Mouse (Mus musculus) thymus, adult 2 months (tissue): Measurements from ENCODE around the gene Aox4. TPM values are rescaled to one million over a fixed set of nuclear protein-coding genes. Genes with fewer than 3 reads are reported as not detected.

Source experiments
- DNase-seq: peaks from one replicate; pipeline ENCODE4 v3.0.0; 2021
- H3K27ac ChIP-seq: fragments of 200-500 bp; 2 replicates; pipeline ENCODE4 v1.5.1; 2012; ENCODE audit warnings: low read length, control low read depth; ENCODE audit not compliant: control insufficient read depth, insufficient read depth
- H3K27me3 ChIP-seq: fragments of 200-500 bp; 2 replicates; pipeline ENCODE4 v1.6.1; 2012; ENCODE audit warnings: mild to moderate bottlenecking, low read length, moderate library complexity, mixed read lengths; ENCODE audit not compliant: control insufficient read depth, insufficient read depth
- H3K36me3 ChIP-seq: fragments of 200-500 bp; 2 replicates; pipeline ENCODE4 v1.6.1; 2012; ENCODE audit warnings: mild to moderate bottlenecking, low read length, moderate library complexity; ENCODE audit not compliant: control insufficient read depth, insufficient read depth
- H3K4me1 ChIP-seq: fragments of 200-500 bp; replicated peaks from 2 replicates; pipeline ENCODE4 v1.6.1; 2012; ENCODE audit warnings: low read length; ENCODE audit not compliant: control insufficient read depth, insufficient read depth
- H3K4me3 ChIP-seq: fragments of 200-500 bp; 2 replicates; pipeline ENCODE4 v1.5.1; 2012; ENCODE audit warnings: mild to moderate bottlenecking, low read length, control low read depth, moderate library complexity; ENCODE audit not compliant: control insufficient read depth, insufficient read depth
- CTCF ChIP-seq: fragments of 200-500 bp; IDR thresholded peaks from 2 replicates; pipeline ENCODE4 v1.5.1; 2012; ENCODE audit warnings: mild to moderate bottlenecking, control low read depth, low read length, moderate library complexity, borderline replicate concordance; ENCODE audit not compliant: control insufficient read depth, poor library complexity, insufficient read depth; ENCODE audit errors: extremely low read depth
- POLR2A ChIP-seq: fragments of 200-500 bp; IDR thresholded peaks from 2 replicates; pipeline ENCODE4 v1.6.1; 2012; ENCODE audit warnings: mild to moderate bottlenecking, low read length, control low read depth, moderate library complexity; ENCODE audit not compliant: control insufficient read depth, poor library complexity, insufficient read depth; ENCODE audit errors: extremely low read depth
- WGBS: fragments of 180-500 bp; shearing (Covaris S2); methylation state at CpG from one replicate; pipeline ENCODE4 v1.1.7; 2018; 5-methylcytosine and 5-hydroxymethylcytosine counted together
- polyA plus RNA-seq: library from polyadenylated mRNA; depleted of rRNA; stranded (reverse); fragments of >200 nt; gene quantifications from 2 replicates; pipeline ENCODE4 v1.2.3, GENCODE M21; 2012

The Aox4 gene
- polyA plus RNA-seq, 1 experiment, result 0.43 TPM

- no peak for TF ChIP-seq CTCF
- no peak for TF ChIP-seq POLR2A
- H3K4me3 ChIP-seq, result no peak overlapping the region
- no peaks in the 10 kb centered on the region for H3K27me3 ChIP-seq
- H3K36me3 ChIP-seq, result no peaks in the 10 kb centered on the region
- WGBS, result 96% methylated on average over 9 of the region's 9 CpGs
- DNase-seq, result no peak
- no peaks in the 10 kb centered on the region; the same call in 1 of the 2 replicates for H3K4me1 ChIP-seq
- no peak overlapping the region for H3K27ac ChIP-seq
These were observed 28.8 kb downstream of the Aox4 start for GRCm38 (mm10) chr1:58238961-58239360.

DNA sequence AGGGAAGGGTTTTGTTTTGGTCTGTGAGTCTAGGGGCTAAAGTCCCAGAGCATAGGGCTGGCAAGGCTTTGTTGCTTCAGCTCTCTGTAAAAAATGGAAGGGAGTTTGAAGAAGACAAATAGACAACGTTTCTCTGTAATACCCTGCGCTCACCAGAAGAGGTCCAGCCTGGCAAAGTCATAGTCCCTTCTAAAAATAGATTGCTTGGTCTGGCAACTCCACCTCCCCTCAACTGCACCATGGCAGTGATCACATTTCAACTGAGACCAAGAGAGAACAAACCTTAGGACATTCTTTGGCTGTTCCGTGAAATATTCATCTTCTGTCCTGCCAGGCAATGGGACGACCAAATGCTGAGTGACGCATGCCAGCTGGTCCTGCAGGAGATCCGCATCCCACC, 30.1 kb downstream of the Aox4 start:
- H3K4me3 ChIP-seq, result no peak overlapping the region
- 72% methylated on average over 6 of the region's 6 CpGs for WGBS
- DNase-seq, result no peak
- no peaks in the 10 kb centered on the region; the same call in 1 of the 2 replicates for H3K4me1 ChIP-seq
- no peaks in the 10 kb centered on the region for H3K27me3 ChIP-seq
- H3K36me3 ChIP-seq, result no peaks in the 10 kb centered on the region
- TF ChIP-seq CTCF, result no peak
- no peak for TF ChIP-seq POLR2A
- H3K27ac ChIP-seq, result no peak overlapping the region

GRCm38 (mm10) chr1:58244487-58244886, 34.3 kb downstream of the Aox4 start:
- TF ChIP-seq POLR2A (no peak), CTCF (no peak)
- no peak overlapping the region for H3K4me3 ChIP-seq
- H3K4me1 ChIP-seq, result no peaks in the 10 kb centered on the region
- DNase-seq, result no peak
- H3K27ac ChIP-seq, result no peak overlapping the region
- H3K27me3 ChIP-seq, result no peaks in the 10 kb centered on the region
- 20% methylated on average over 3 of the region's 3 CpGs for WGBS
- H3K36me3 ChIP-seq, result no peaks in the 10 kb centered on the region

DNA sequence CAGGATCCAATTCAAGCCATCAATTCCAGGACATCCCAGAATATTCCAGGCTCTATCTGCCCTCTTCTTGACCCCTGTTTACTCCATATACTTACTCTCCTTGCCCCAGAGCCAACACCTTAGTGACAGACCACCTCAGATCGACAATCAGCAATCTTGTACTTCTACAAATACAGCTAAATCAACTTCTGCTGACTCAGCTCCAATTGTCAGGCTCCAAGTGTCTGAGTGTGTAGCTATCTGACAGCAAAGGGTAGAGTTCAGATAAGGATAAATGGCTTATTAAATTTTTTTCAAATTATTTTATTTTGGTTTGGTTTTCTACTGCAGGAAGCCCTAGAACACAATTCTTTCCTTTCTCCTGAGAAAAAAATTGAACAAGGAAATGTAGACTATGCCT, 38.3 kb downstream of the Aox4 start:
- no peak for TF ChIP-seq POLR2A
- no peak for TF ChIP-seq CTCF
- no peak for DNase-seq
- no peaks in the 10 kb centered on the region for H3K4me1 ChIP-seq
- H3K4me3 ChIP-seq, result no peak overlapping the region
- no peaks in the 10 kb centered on the region for H3K36me3 ChIP-seq
- H3K27me3 ChIP-seq, result no peaks in the 10 kb centered on the region
- H3K27ac ChIP-seq, result no peak overlapping the region
- WGBS, result 73% methylated on average over 1 of the region's 1 CpGs

- Histone ChIP-seq H3K36me3 (no peaks in the 10 kb centered on the region), H3K4me3 (no peak overlapping the region), H3K4me1 (no peaks in the 10 kb centered on the region), H3K27ac (no peak overlapping the region), H3K27me3 (no peaks in the 10 kb centered on the region)
- 84% methylated on average over 11 of the region's 11 CpGs for WGBS
- no peak for DNase-seq
- TF ChIP-seq CTCF, result no peak
- no peak for TF ChIP-seq POLR2A
These were observed 43.3 kb downstream of the Aox4 start for GRCm38 (mm10) chr1:58253466-58253865.

DNA sequence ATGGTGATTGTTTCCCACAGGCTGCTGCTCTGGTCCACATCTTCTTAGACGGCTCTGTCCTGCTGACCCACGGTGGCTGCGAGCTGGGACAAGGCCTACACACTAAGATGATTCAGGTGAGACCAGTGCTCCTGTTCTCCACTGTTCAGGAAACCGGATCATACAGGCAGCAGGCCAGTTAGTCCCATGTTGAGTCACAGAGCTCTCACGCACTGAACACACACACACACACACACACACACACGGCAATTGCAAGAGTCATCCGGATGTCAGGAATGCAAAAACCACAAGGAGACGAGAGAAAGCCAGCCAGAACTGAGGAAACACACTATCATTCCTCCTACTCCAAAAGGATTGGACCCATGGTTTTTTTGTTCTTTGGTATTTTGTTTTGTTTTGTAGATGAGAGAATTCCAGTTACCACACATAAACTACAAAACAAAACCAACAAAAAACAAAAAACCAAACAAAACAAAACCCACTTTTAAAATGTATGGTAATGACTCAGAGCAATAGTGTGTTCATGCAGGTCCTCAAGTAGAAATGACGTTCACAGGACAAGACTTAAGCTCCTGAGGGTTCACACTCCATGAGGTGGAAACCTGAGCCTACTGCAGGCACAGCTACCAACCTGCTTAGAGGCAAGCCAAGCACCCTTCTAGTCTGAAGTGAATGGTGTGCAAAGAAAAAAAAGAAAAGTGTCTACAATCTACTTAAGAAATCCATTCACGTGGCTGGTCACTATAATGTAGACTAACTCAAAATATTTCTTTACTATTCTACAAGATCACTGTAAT, 47.2 kb downstream of the Aox4 start:
- no peak overlapping the region for H3K27ac ChIP-seq
- no peak for TF ChIP-seq POLR2A
- TF ChIP-seq CTCF, result no peak
- 91% methylated on average over 10 of the region's 10 CpGs for WGBS
- H3K4me3 ChIP-seq, result no peak overlapping the region
- no peak for DNase-seq
- no peaks in the 10 kb centered on the region for H3K27me3 ChIP-seq
- no peaks in the 10 kb centered on the region for H3K4me1 ChIP-seq
- no peaks in the 10 kb centered on the region for H3K36me3 ChIP-seq
